Comparison of ENCODE assay signal across 34 mouse cellular contexts in genomic region chr9:7749537-7749936, GRCm38 (mm10). TPM values are rescaled to one million over a fixed set of nuclear protein-coding genes. Genes with fewer than 3 reads are reported as not detected.
DNase-seq lines count a peak whose midpoint lies in the region; ATAC-seq and TF ChIP-seq lines count a peak whose summit lies in the region.
"Had no signal": no experiment of that assay in that cellular context is flagged by ENCODE, and none has a peak within 500 bp of the region (broad histone marks: within the 10 kb centered on the region; RNA-seq: fewer than 3 reads in every experiment).

No protein-coding gene starts in this region.

- no peaks in the 10 kb centered on the region for H3K79me2 ChIP-seq in myocyte (ENCODE audit: control insufficient read depth, insufficient read depth)

- H3K4me1 ChIP-seq in megakaryocyte, embryonic 14.5 days = peaks cover 55% of the 10 kb centered on the region
- no peaks in the 10 kb centered on the region for H3K4me1 ChIP-seq in intestine, embryonic 15.5 days (replicated peaks)
- H3K4me1 ChIP-seq in limb, embryonic 10.5 days = peaks cover 3% of the 10 kb centered on the region; the same call in 1 of the 2 replicates
- H3K4me1 ChIP-seq in heart, embryonic 11.5 days (ENCODE audit: control insufficient read depth, insufficient read depth, low read length) = no peaks in the 10 kb centered on the region
- H3K4me1 ChIP-seq: embryonic facial prominence, embryonic 12.5 days; heart, embryonic 12.5 days; limb, embryonic 13.5 days; liver, embryonic 12.5 days; midbrain, embryonic 12.5 days had no signal

- no peaks in the 10 kb centered on the region for H3K9me3 ChIP-seq in megakaryocyte, embryonic 14.5 days
- no peaks in the 10 kb centered on the region for H3K9me3 ChIP-seq in intestine, embryonic 15.5 days
- H3K9me3 ChIP-seq in limb, embryonic 10.5 days (replicated peaks) = no peaks in the 10 kb centered on the region
- H3K9me3 ChIP-seq in heart, embryonic 11.5 days (replicated peaks; ENCODE audit: control insufficient read depth, low read length) = no peaks in the 10 kb centered on the region
- H3K9me3 ChIP-seq: embryonic facial prominence, embryonic 12.5 days; heart, embryonic 12.5 days; limb, embryonic 13.5 days; liver, embryonic 12.5 days; midbrain, embryonic 12.5 days had no signal

- no peak overlapping the region for H3K27ac ChIP-seq in intestine, embryonic 15.5 days
- no peak overlapping the region for H3K27ac ChIP-seq in limb, embryonic 10.5 days
- H3K27ac ChIP-seq in heart, embryonic 11.5 days (ENCODE audit: low read depth, low read length) = no peak overlapping the region
- H3K27ac ChIP-seq: embryonic facial prominence, embryonic 12.5 days; hindbrain, embryonic 14.5 days; kidney, postnatal 0 days; limb, embryonic 13.5 days; liver, embryonic 12.5 days; macrophage; midbrain, embryonic 12.5 days had no signal

- TF ChIP-seq POLR2A in myocyte (IDR thresholded peaks at IDR 0.05; ENCODE audit: insufficient read length, low read depth) = no peak

- no peak overlapping the region for H3K4me2 ChIP-seq in intestine, embryonic 15.5 days (replicated peaks)
- H3K4me2 ChIP-seq in myocyte (ENCODE audit: low read depth) = peak overlapping the region; percentile 27
- H3K4me2 ChIP-seq in heart, embryonic 11.5 days = no peak overlapping the region
- H3K4me2 ChIP-seq: embryonic facial prominence, embryonic 12.5 days; heart, embryonic 12.5 days; hindbrain, embryonic 14.5 days; limb, embryonic 13.5 days; liver, embryonic 12.5 days; midbrain, embryonic 12.5 days had no signal

- H3K36me3 ChIP-seq in megakaryocyte, embryonic 14.5 days (replicated peaks; ENCODE audit: low read length) = no peaks in the 10 kb centered on the region
- no peaks in the 10 kb centered on the region for H3K36me3 ChIP-seq in intestine, embryonic 15.5 days
- no peaks in the 10 kb centered on the region for H3K36me3 ChIP-seq in myocyte (ENCODE audit: control insufficient read depth, insufficient read depth)
- H3K36me3 ChIP-seq in limb, embryonic 10.5 days = no peaks in the 10 kb centered on the region
- H3K36me3 ChIP-seq in heart, embryonic 11.5 days (ENCODE audit: control insufficient read depth, insufficient read depth, low read length) = no peaks in the 10 kb centered on the region
- H3K36me3 ChIP-seq: embryonic facial prominence, embryonic 12.5 days; heart, embryonic 12.5 days; limb, embryonic 13.5 days; liver, embryonic 12.5 days; midbrain, embryonic 12.5 days had no signal

- DNase-seq in adrenal gland, adult 8-10 months = peak; percentile 83
- no peak for DNase-seq in limb, embryonic 10.5 days (ENCODE audit: low spot score)
- no peak for DNase-seq in layer of hippocampus, adult 11-12 months (ENCODE audit: low spot score)
- DNase-seq: cerebellum, adult 8-10 months; embryo, embryonic 11 days; gastrocnemius, postnatal 14 days; heart, postnatal 4 days; kidney, adult 2 months; lung, adult 18-20 months; right cerebral cortex, postnatal 14 days; thymus, postnatal 14 days had no signal

- no peak for ATAC-seq in megakaryocyte, adult 5-6 weeks (ENCODE audit: poor library complexity, severe bottlenecking)
- ATAC-seq in intestine, embryonic 15.5 days = peak; percentile 43
- no peak for ATAC-seq in heart, embryonic 11.5 days (replicated peaks; ENCODE audit: insufficient number of reproducible peaks, low FRiP score, low TSS enrichment)
- ATAC-seq: CD4-positive, CD25-positive, alpha-beta regulatory T cell, adult 4 months; forebrain, embryonic 14.5 days; liver, embryonic 12.5 days; lung, postnatal 0 days had no signal

- H3K9ac ChIP-seq in intestine, embryonic 15.5 days = no peak overlapping the region
- no peak overlapping the region for H3K9ac ChIP-seq in heart, embryonic 11.5 days (ENCODE audit: low read depth, low read length)
- H3K9ac ChIP-seq: embryonic facial prominence, embryonic 12.5 days; heart, embryonic 12.5 days; hindbrain, embryonic 14.5 days; limb, embryonic 13.5 days; liver, embryonic 12.5 days; midbrain, embryonic 12.5 days had no signal

- 67% methylated on average over 4 of the region's 4 CpGs for WGBS in intestine, embryonic 15.5 days
- WGBS in limb, embryonic 10.5 days = 81% methylated on average over 4 of the region's 4 CpGs
- 73% methylated on average over 4 of the region's 4 CpGs for WGBS in heart, embryonic 11.5 days (ENCODE audit: insufficient replicate concordance)

- H3K4me3 ChIP-seq in megakaryocyte, embryonic 14.5 days (replicated peaks) = peak overlapping the region; percentile 7
- H3K4me3 ChIP-seq in intestine, embryonic 15.5 days (replicated peaks) = no peak overlapping the region
- H3K4me3 ChIP-seq in myocyte = no peak overlapping the region
- H3K4me3 ChIP-seq in limb, embryonic 10.5 days = no peak overlapping the region
- H3K4me3 ChIP-seq in heart, embryonic 11.5 days (ENCODE audit: low read depth, low read length) = no peak overlapping the region
- H3K4me3 ChIP-seq: embryonic facial prominence, embryonic 12.5 days; heart, embryonic 12.5 days; limb, embryonic 13.5 days; liver, embryonic 12.5 days; midbrain, embryonic 12.5 days had no signal

- H3ac ChIP-seq in myocyte (ENCODE audit: control insufficient read depth, insufficient read length) = no peak overlapping the region

- H3K27me3 ChIP-seq in megakaryocyte, embryonic 14.5 days (replicated peaks) = no peaks in the 10 kb centered on the region
- H3K27me3 ChIP-seq in intestine, embryonic 15.5 days (replicated peaks) = no peaks in the 10 kb centered on the region
- no peaks in the 10 kb centered on the region for H3K27me3 ChIP-seq in myocyte (ENCODE audit: control insufficient read depth, insufficient read depth, insufficient read length)
- no peaks in the 10 kb centered on the region for H3K27me3 ChIP-seq in limb, embryonic 10.5 days (ENCODE audit: low read depth, poor library complexity, severe bottlenecking)
- H3K27me3 ChIP-seq in heart, embryonic 11.5 days (ENCODE audit: control insufficient read depth, insufficient read depth, low read length) = no peaks in the 10 kb centered on the region
- H3K27me3 ChIP-seq: embryonic facial prominence, embryonic 12.5 days; heart, embryonic 12.5 days; limb, embryonic 13.5 days; liver, embryonic 12.5 days; midbrain, embryonic 12.5 days had no signal

TF ChIP-seq in myocyte, 11 proteins besides CTCF, POLR2A, EP300 and RAD21:
- TF ChIP-seq REST (IDR thresholded peaks at IDR 0.05; ENCODE audit: insufficient read depth, insufficient read length) (no peak), SRF (IDR thresholded peaks at IDR 0.05; ENCODE audit: control insufficient read depth, insufficient read length, low read depth) (no peak), TCF3 (IDR thresholded peaks at IDR 0.05; ENCODE audit: insufficient read length, low read depth) (no peak), MYOG (IDR thresholded peaks at IDR 0.05; ENCODE audit: control insufficient read depth in 1 of 3, insufficient read depth in 1 of 3, insufficient read length in 2 of 3, low read depth in 2 of 3) (no peak), MAX (IDR thresholded peaks at IDR 0.05; ENCODE audit: low read depth) (no peak)

RNA-seq across cellular contexts. Expression of gene Tmem123, which starts 14.3 kb away (rescaled TPM):
- 75.8 and 82.1 TPM in 2 replicates for polyA plus RNA-seq in megakaryocyte, embryonic 14.5 days (2012; ENCODE audit: insufficient read depth, low replicate concordance)
- 113 and 117 TPM in 2 replicates for total RNA-seq in megakaryocyte, adult 5-6 weeks (2015)
- total RNA-seq in megakaryocyte, adult 5-6 weeks (2017) = 114 and 121 TPM in 2 replicates
- total RNA-seq in adrenal gland, adult 8-10 months (2022) = 100 to 1,000 TPM; 175 to 208 (median 193) TPM
- 68.8 and 78.8 TPM in 2 replicates for polyA plus RNA-seq in intestine, embryonic 15.5 days (2015; fragmentation: Nextera tagmentation; extraction: Ambion mirVana)
- polyA plus RNA-seq in myocyte (2012; fragmentation: generic; extraction: Trizol) = 60.9 TPM
- polyA plus RNA-seq in limb, embryonic 10.5 days (2016; fragmentation: Nextera tagmentation; extraction: Ambion mirVana) = 89.2 and 90.5 TPM in 2 replicates
- 131 and 134 TPM in 2 replicates for polyA plus RNA-seq in heart, embryonic 11.5 days (2014; fragmentation: Nextera tagmentation; extraction: Ambion mirVana)

RNA-seq across cellular contexts. Expression of gene Mmp7, which starts 57.6 kb away (rescaled TPM):
- not detected in 2 replicates for polyA plus RNA-seq in megakaryocyte, embryonic 14.5 days (2012; ENCODE audit: insufficient read depth, low replicate concordance)
- not detected in 2 replicates for total RNA-seq in megakaryocyte, adult 5-6 weeks (2015)
- not detected in 2 replicates for total RNA-seq in megakaryocyte, adult 5-6 weeks (2017)
- not detected for total RNA-seq in adrenal gland, adult 8-10 months (2022)
- 0.58 and 0.88 TPM in 2 replicates for polyA plus RNA-seq in intestine, embryonic 15.5 days (2015; fragmentation: Nextera tagmentation; extraction: Ambion mirVana)
- not detected for polyA plus RNA-seq in myocyte (2012; fragmentation: generic; extraction: Trizol)
- polyA plus RNA-seq in limb, embryonic 10.5 days (2016; fragmentation: Nextera tagmentation; extraction: Ambion mirVana) = not detected in 2 replicates
- not detected in 2 replicates for polyA plus RNA-seq in heart, embryonic 11.5 days (2014; fragmentation: Nextera tagmentation; extraction: Ambion mirVana)
- total RNA-seq: gastrocnemius, postnatal 14 days; granulocyte monocyte progenitor cell, adult 5-6 weeks; heart, postnatal 4 days; layer of hippocampus, postnatal 10 days; left cerebral cortex, adult 18-20 months; left cerebral cortex, postnatal 25 days had no signal
- polyA plus RNA-seq: CD4-positive, CD25-positive, alpha-beta regulatory T cell, adult 4 months; embryonic facial prominence, embryonic 12.5 days; forebrain, embryonic 14.5 days; heart, embryonic 12.5 days; heart, postnatal 0 days; hindbrain, embryonic 14.5 days; kidney, adult 2 months; limb, embryonic 13.5 days; liver, embryonic 12.5 days; lung, postnatal 0 days; macrophage; midbrain, embryonic 12.5 days; neural tube, embryonic 14.5 days; urinary bladder, adult 2 months had no signal
